Mouse (Mus musculus): ENCODE measurements around the gene Gm32717.
"Not testable (repeated sequence)": the region's sequence is repeated elsewhere in the genome, so short reads cannot be mapped to it uniquely, and the experiment has no call there.

DNA sequence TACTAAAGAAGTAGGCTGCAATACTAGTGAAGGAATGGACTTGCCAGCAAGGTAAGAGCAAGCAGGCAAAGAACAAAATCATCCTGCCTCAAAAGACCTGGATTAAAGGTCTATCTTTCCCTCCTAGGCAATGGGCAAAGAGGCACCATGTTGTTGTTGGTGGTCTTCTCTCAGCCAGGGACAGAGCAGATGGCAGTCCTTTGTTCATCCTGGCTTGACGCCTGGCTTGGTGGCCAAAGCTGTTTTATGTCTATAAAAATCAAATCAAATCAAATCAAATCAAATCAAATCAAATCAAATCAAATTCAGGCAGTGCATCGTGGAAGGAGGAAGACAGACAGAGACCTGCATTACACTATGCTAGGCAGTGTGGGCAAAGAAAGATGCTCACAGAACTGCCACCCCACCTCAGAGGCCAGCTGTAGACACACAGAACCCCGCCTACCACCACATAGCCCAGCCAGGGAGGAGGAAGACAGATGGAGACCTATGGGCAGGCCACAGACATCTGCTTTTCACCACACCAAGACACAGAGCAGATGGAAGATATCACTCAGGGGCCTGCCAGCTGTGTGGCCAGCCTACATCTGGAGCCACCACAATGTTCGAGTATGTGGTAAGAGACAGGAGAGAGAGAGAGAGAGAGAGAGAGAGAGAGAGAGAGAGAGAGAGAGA, 24.7 kb downstream of the Gm32717 start:
- not testable (repeated sequence) for TF ChIP-seq CTCF (conservative IDR thresholded peaks at IDR 0.05 in 1 of 2, IDR thresholded peaks at IDR 0.05 in 1 of 2; ENCODE audit: low read depth in 2 of 2, low read length in 2 of 2); E2F4 (IDR thresholded peaks at IDR 0.05; ENCODE audit: insufficient replicate concordance, low read depth, low read length); CHD2 (IDR thresholded peaks at IDR 0.05; ENCODE audit: low read length); HCFC1 (IDR thresholded peaks at IDR 0.05; ENCODE audit: low read depth, low read length); POLR2A (IDR thresholded peaks at IDR 0.05; ENCODE audit: low read depth, low read length)

All from CH12.LX (cell line).